Mouse (Mus musculus) stomach, postnatal 0 days (tissue): ENCODE results near the gene Zpr1. TPM values are rescaled to one million over a fixed set of nuclear protein-coding genes. Genes with fewer than 3 reads are reported as not detected.
A peak's percentile ranks its signal among the peaks of the same experiment; 100 is the strongest.

Source experiments
- ATAC-seq: fragments of 200-750 bp; cut with Nextera tagmentation; 2 replicates; pipeline ENCODE4 v1.8.0; 2017; ENCODE audit not compliant: low FRiP score, low TSS enrichment
- DNase-seq: peaks from one replicate; pipeline ENCODE4 v3.0.0-alpha.2; 2016; ENCODE audit warnings: low spot score
- H3K27ac ChIP-seq: fragments of 300-500 bp; sonication (generic); replicated peaks from 2 replicates; pipeline ENCODE4 v1.5.1; 2014; ENCODE audit warnings: mild to moderate bottlenecking, control low read depth
- H3K27me3 ChIP-seq: fragments of 300-500 bp; sonication (generic); 2 replicates; pipeline ENCODE4 v1.6.1; 2014; ENCODE audit warnings: low read length; ENCODE audit not compliant: control insufficient read depth, insufficient read depth
- H3K36me3 ChIP-seq: fragments of 300-500 bp; sonication (generic); 2 replicates; pipeline ENCODE4 v1.6.1; 2014; ENCODE audit warnings: low read length, mixed read lengths; ENCODE audit not compliant: control insufficient read depth, insufficient read depth
- H3K4me1 ChIP-seq: fragments of 300-500 bp; sonication (generic); replicated peaks from 2 replicates; pipeline ENCODE4 v1.6.1; 2014; ENCODE audit warnings: antibody characterized with exemption; ENCODE audit not compliant: control insufficient read depth, insufficient read depth
- H3K4me2 ChIP-seq: fragments of 300-500 bp; sonication (generic); replicated peaks from 2 replicates; pipeline ENCODE4 v1.6.1; 2014; ENCODE audit warnings: low read depth, mild to moderate bottlenecking, control low read depth, moderate library complexity
- H3K4me3 ChIP-seq: fragments of 300-500 bp; sonication (generic); 2 replicates; pipeline ENCODE4 v1.5.1; 2014; ENCODE audit warnings: low read depth, low read length, control low read depth
- H3K9ac ChIP-seq: fragments of 300-500 bp; sonication (generic); 2 replicates; pipeline ENCODE4 v1.6.1; 2014; ENCODE audit warnings: mild to moderate bottlenecking, low read length, control low read depth, mixed read lengths
- H3K9me3 ChIP-seq: fragments of 300-500 bp; sonication (generic); 2 replicates; pipeline ENCODE4 v1.6.1; 2016; ENCODE audit warnings: low read length; ENCODE audit not compliant: control insufficient read depth
- CTCF ChIP-seq: IDR thresholded peaks from 2 replicates; pipeline ENCODE4 v1.5.1; 2016; ENCODE audit warnings: antibody characterized with exemption, low read depth, mild to moderate bottlenecking, moderate library complexity
- EP300 ChIP-seq: optimal IDR thresholded peaks from 2 replicates; pipeline ENCODE3; 2016; ENCODE audit warnings: antibody characterized with exemption
- WGBS: fragments of 180-500 bp; shearing (Covaris S2); extraction: QIAGEN DNeasy Blood & Tissue Kit; methylation state at CpG from one replicate; pipeline ENCODE4 v1.1.7; 2014; 5-methylcytosine and 5-hydroxymethylcytosine counted together
- polyA plus RNA-seq: library from polyadenylated mRNA; unstranded; fragments of >200 nt; fragmentation: Nextera tagmentation; extraction: Ambion mirVana; gene quantifications from 2 replicates; pipeline ENCODE4 v1.2.1, GENCODE M21; 2015

Zpr1 gene
- polyA plus RNA-seq, 1 experiment from 2014 or later = 32.6 TPM

DNA sequence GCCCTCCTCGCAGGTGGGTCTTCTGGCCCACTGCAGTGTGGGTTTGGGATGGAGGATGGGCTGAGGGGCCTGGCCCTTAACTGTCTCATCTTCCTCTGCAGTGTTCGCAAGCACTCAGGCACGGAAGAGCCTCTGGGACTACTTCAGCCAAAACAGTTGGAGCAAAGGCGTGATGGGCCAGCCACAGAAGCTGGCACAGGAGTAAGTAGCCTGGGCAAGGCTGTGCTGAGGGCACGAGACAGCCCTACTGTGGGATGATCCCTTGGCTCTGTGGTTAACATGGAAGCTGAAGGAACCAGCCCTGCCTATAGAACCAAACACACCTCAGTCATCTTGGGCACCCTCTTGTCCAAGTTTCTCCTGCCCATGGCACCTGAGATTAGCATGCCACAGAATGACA lies 3.7 kb upstream of the Zpr1 start:
- Histone ChIP-seq H3K27me3 (no peaks in the 10 kb centered on the region), H3K4me1 (no peaks in the 10 kb centered on the region; the same call in 1 of the 2 replicates), H3K4me3 (no peak overlapping the region), H3K4me2 (no peak overlapping the region), H3K9me3 (no peaks in the 10 kb centered on the region), H3K36me3 (no peaks in the 10 kb centered on the region), H3K27ac (no peak overlapping the region), H3K9ac (no peak overlapping the region)
- WGBS = 93% methylated on average over 5 of the region's 5 CpGs
- DNase-seq (no peak), ATAC-seq (no peak)
- TF ChIP-seq CTCF (no peak), EP300 (no peak)

DNA sequence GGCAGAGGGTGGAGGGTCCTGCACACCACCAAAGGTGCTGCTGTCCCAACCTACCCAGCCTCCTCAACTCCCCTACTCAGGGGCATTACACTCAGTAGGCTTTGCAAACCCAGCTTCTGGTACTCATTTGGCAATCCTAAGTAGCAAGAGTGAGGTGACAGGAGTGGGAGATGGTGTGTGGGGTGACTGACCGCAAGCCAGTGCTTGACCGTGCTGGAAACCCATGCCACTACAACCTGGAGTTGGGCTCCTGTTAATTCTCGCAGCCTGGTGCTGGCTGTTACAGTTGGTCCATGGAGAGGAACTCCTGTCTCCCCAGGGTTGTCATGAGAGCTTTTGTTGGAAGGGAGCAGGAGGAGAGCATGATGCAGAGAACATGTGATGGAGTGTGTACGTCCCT lies 2.1 kb upstream of the Zpr1 start:
- no peaks in the 10 kb centered on the region for H3K27me3 ChIP-seq
- no peak for ATAC-seq
- no peaks in the 10 kb centered on the region for H3K9me3 ChIP-seq
- H3K27ac ChIP-seq = no peak overlapping the region
- TF ChIP-seq CTCF (no peak), EP300 (no peak)
- no peak overlapping the region for H3K4me3 ChIP-seq
- no peaks in the 10 kb centered on the region; the same call in 1 of the 2 replicates for H3K4me1 ChIP-seq
- no peak for DNase-seq
- H3K36me3 ChIP-seq = peaks cover 3% of the 10 kb centered on the region
- H3K9ac ChIP-seq = no peak overlapping the region
- H3K4me2 ChIP-seq = no peak overlapping the region
- WGBS = 89% methylated on average over 4 of the region's 4 CpGs

DNA sequence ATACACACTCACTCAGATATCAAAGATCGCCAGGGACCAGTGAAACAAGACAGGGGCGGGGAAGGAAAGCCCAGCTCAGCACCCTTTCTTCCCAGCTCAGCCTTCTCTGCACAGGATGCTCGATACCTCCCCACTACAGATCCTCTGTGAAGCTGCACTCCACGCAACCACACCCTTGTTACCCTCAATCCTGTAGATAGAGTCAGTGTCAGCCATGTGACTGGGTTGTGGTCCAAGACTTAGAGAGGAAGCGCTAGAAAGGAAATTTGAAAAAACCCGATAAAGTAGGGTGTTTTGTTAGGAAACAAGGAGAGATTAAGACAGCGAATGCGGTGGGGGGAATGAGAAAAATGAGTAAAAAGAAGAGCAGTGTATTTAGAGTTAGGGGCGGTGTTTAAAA lies 794 bp upstream of the Zpr1 start:
- H3K9ac ChIP-seq = no peak overlapping the region
- 76% methylated on average over 9 of the region's 9 CpGs for WGBS
- no peak overlapping the region for H3K4me3 ChIP-seq
- no peaks in the 10 kb centered on the region; the same call in 1 of the 2 replicates for H3K4me1 ChIP-seq
- TF ChIP-seq CTCF (no peak), EP300 (no peak)
- no peaks in the 10 kb centered on the region for H3K27me3 ChIP-seq
- no peaks in the 10 kb centered on the region for H3K9me3 ChIP-seq
- no peak overlapping the region for H3K27ac ChIP-seq
- DNase-seq (no peak), ATAC-seq (no peak)
- peaks cover 6% of the 10 kb centered on the region for H3K36me3 ChIP-seq
- no peak overlapping the region for H3K4me2 ChIP-seq

DNA sequence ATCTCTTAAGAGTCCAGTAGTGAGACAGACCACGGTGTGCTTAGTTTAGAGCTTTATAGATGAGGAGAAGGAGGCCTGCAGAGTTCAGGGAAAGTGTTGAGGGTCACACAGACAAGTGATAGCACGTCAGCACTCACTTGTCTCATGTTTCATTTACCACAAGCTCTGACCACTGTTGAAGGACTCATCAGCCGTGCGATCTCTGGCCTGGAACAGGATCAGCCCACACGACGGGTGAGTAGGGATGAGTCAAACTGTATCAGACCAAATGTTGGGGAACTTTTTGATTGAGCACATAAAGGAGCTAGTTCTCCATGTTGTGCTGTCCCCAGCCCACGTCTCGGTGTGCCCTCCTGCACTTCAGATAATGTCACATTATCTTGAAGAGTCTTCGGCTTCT lies 1.6 kb downstream of the Zpr1 start:
- H3K4me1 ChIP-seq = no peaks in the 10 kb centered on the region; the same call in 1 of the 2 replicates
- no peak overlapping the region for H3K27ac ChIP-seq
- H3K27me3 ChIP-seq = no peaks in the 10 kb centered on the region
- no peak overlapping the region for H3K4me2 ChIP-seq
- 83% methylated on average over 9 of the region's 9 CpGs for WGBS
- DNase-seq (no peak), ATAC-seq (no peak)
- no peaks in the 10 kb centered on the region for H3K9me3 ChIP-seq
- H3K36me3 ChIP-seq = peaks cover 16% of the 10 kb centered on the region
- H3K4me3 ChIP-seq = no peak overlapping the region
- TF ChIP-seq CTCF (no peak), EP300 (no peak)
- no peak overlapping the region for H3K9ac ChIP-seq

GRCm38 (mm10) chr9:46282631-46283436 lies 10.0 kb downstream of the Zpr1 start, which contains the start of gene Bud13:
Bud13 (plus strand) TSS chr9:46283008.
- Histone ChIP-seq H3K4me1 (peaks cover 3% of the 10 kb centered on the region; the same call in 1 of the 2 replicates), H3K9ac (peak within 1 kb of the TSS; percentile 91), H3K27me3 (no peaks in the 10 kb centered on the region), H3K9me3 (no peaks in the 10 kb centered on the region), H3K4me2 (peak within 1 kb of the TSS; percentile 68), H3K36me3 (peaks cover 18% of the 10 kb centered on the region), H3K4me3 (peak within 1 kb of the TSS; percentile 96), H3K27ac (peak within 1 kb of the TSS; percentile 82)
- TF ChIP-seq EP300 (no peak), CTCF (peak; percentile 77)
- peak; percentile 92 for ATAC-seq
- WGBS = under 1% methylated on average over 55 of the region's 55 CpGs
- peak; percentile 93 for DNase-seq

GRCm38 (mm10) chr9:46298381-46298780 lies 25.5 kb downstream of the Zpr1 start:
- no peak overlapping the region for H3K4me3 ChIP-seq
- H3K4me1 ChIP-seq = no peaks in the 10 kb centered on the region
- H3K27ac ChIP-seq = no peak overlapping the region
- H3K27me3 ChIP-seq = no peaks in the 10 kb centered on the region
- H3K36me3 ChIP-seq = peaks cover 9% of the 10 kb centered on the region; the same call in 1 of the 2 replicates
- ATAC-seq (no peak), DNase-seq (no peak)
- no peak overlapping the region for H3K9ac ChIP-seq
- H3K9me3 ChIP-seq = no peaks in the 10 kb centered on the region
- TF ChIP-seq CTCF (no peak), EP300 (no peak)
- 82% methylated on average over 4 of the region's 4 CpGs for WGBS
- H3K4me2 ChIP-seq = no peak overlapping the region
